Mouse (Mus musculus) adipocyte (in vitro differentiated cells): ENCODE results near the gene Gm20532.

ENCODE experiments used
- DNase-seq: peaks from one replicate; pipeline ENCODE4 v3.0.0-alpha.2; 2016; ENCODE audit warnings: low spot score

Gene Gm20532

DNA sequence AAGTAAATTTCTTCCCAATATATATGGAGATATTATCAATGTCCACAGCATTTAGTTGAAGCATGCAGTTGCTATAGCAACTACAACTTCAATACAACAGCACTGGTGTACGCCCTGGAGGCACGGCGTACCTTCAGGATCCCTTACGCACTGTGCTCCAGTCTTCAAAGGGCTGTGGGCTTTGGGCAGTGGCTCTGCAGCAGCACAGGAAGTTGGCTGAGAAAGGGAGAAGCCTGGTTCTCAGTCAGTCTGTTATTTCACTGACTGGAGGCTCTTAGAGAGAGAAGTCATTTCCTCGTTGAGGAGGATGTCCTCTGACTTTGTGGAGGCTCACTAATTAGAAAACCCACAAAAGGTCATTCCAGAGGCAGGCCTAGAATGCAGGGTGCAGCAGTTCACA is 36.5 kb downstream of the Gm20532 start:
- DNase-seq, result no peak

DNA sequence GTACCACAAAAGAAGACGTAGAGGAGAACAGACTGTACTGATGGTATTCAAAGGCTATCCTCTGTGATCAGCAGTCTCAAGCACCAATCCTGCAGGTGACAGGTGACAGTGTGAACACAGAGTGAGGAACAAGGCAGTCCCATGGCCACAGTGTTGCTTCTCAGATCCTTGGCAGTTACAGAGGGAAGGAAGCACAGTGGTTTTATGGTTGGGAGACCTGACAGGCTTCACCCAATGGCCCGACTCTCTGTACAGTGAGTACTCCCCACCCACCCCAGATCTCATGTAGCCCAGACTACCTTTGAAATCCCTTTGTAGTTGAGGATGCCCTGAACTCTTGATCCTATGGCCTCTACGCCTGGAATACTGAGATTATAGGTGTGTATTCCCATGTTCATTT is 39.0 kb downstream of the Gm20532 start:
- no peak for DNase-seq

DNA sequence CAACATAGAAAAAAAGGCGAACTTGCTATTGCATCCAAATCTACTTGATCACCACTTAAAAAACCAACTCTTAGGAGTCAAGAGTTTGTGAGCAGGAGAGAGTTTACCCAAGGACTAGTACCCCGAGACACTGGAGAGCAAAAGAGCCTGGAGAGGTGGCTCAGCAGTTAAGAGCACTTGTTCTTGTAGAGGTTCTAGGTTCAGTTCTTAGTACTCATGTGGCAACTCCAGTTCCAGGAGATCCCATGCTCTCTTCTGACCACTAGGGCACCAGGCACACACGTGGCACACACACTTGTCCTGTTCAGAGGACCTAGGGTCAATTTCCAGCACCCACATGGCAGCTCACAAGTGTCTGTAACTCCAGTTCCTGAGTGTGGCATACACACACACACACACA is 39.6 kb downstream of the Gm20532 start:
- no peak for DNase-seq

DNA sequence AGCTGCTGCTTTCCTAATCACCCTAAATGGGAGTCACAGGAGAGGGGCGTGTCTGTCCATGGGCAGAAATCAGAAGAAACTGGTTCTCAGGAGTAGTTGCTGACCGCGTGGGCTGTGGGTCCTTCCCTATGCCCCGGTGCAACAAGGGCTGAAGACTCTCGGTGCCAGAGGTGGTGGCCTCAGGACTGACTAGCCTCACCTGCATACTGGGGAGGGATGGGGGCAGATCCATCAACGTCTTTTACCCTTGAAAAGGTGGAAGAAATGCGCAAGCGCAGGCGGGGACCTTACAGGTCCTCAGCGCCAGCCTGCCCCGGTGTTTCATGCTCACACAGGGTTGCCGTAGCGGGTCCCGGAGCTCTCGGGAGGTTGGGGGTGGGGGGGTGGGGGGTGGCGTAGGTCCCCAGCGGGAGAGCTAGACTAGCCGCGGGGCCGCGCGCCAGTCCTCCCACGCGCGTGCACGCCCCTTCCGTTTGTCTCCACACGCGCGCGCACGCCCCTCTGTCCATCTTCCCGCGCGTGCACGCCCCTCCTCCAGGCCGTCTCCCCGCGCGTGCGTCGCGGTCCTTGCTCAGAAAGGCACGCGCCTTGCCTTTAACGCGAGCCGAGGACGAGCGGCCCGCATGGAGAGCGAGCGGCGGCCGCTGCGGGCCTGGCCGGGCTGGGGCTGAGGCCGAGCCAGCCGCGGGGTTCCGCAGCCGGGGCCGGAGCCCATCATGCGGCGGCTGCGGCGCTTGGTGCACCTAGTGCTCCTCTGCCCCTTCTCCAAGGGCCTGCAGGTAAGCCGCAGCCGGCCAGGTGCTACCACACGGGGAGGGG is 41.7 kb downstream of the Gm20532 start, which contains the start of gene Fam69b:
TSS of gene Fam69b (plus strand) at position 537 of the 819 bp plus-strand sequence.
- DNase-seq, result peak; percentile 49

DNA sequence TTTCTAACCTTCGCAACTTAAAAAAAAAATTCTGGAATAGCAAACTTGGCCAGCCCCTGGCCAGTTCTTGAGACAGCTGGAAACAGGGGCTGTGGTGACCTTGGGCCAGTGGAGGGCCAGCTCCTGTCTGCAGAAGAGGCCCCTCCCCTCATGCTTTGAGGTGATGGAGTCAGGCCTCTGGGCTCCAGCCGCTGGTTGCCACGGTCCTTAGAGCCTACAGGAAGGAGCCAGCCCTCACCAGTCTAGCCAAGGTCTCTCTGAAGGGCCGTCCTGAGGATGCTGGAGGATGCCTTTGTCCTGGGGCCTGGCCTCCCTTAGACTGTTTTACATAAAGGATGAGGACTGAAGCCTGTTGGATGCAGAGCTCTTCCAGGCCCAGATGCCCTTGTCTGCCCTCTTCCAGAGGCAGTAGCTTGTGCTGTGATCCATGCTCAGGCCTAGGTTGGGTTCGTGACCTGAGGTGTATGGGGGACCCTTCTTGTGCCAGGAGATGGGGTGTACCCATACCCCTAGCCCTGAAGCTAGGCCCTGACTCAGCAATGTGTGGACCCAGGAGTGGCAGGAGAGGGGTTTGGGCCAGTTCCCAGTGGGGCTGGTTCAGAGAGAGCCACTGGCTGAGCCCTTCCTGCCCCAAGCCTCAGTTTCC is 42.5 kb downstream of the Gm20532 start:
- no peak for DNase-seq

DNA sequence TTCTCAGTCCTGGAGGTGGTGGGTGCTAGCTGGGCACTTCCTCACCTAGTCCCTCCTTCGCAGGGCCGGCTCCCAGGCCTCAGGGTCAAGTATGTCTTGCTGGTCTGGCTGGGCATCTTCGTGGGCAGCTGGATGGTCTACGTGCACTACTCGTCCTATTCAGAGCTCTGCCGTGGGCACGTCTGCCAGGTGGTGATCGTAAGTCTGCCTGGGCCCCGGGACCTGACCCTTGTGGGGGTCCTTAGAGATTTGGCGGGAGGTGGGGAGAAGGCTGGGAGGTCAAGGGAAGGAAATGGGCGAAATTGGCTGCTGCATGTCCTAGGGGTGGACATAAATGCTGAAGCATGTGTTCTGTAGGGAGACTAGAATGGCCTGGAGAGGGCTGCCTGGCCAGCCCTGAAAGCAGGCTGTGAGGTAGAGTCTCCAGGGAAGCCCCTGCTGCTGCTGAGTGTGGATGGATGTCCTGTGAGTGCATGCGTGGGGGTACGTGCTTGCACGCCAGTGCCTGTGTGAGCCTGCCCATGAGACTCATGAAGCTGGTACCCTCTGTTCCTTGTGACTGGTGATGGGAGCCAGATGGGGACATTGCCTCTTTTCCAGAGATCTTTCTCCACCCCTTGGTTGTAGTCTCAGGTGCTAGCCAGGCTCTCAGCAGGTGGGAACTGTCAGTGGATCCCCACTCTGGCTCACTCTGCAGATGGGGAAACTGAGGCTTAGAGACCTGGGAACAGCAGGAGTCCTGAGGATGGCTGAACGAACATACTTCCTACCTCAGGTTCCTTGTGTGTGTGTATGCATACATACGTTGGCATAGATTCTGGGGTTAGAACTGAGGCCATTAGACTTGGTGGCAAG is 46.3 kb downstream of the Gm20532 start:
- no peak for DNase-seq

DNA sequence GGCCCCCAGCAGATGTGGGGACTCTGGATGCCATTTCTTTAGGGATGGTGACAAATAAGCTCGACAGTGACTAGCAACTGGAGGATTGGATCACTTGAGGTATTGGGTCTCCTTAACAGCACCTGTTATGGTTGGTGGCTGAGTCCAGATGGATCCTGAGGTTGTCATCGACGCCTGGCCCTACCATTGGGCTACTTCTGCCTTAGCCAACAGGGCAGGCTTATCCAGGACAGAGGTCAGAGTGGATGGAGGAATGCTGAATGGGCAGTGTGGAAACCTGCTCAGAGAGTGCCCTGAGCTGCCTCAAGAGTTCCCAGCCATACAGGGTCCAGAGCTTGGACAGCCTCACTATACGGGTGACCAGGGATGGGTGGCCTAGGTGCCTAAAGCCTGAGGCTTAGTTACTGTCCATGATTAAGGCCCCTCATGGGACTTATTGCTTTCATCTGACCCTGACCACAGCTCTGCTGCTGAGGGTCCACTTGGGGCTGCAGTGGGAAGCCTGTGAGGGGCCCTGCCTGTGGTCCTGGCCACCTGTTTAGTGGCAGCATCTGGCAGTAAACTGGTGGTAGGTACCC is 47.6 kb downstream of the Gm20532 start:
- no peak for DNase-seq

DNA sequence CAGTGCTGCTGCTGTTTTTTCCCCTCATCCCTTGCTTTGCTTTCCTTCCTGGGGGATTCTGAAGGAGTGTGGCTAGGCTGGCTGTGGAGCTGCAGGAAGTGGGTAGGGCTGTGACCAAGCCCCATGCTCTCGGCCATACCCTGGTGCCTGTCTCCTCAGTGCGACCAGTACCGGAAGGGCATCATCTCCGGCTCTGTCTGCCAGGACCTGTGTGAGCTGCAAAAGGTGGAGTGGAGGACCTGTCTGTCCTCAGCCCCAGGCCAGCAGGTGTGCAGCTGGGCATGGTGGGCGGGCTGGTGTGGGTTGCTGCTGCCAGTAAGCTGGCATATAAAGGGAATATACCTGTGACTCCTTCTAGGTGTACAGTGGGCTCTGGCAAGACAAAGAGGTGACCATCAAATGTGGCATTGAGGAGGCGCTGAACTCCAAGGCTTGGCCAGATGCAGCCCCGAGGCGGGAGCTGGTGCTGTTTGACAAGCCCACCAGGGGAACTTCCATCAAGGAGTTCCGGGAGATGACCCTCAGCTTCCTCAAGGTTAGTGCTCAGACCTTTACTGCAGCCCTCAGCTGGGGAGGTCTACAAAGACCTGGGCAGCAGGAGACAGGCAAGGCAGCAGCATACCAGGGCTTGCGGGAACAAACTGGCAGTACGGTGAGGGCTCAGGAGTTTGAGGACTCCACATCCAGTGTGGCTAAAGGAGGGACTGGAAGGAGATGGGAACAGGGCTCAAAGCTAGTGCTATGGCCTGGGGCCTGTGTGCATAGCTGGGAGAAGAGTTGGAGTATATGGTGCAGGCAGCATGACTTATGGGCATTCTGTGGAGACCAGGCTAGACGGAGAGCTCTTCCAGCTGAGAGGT is 48.4 kb downstream of the Gm20532 start:
- no peak for DNase-seq

DNA sequence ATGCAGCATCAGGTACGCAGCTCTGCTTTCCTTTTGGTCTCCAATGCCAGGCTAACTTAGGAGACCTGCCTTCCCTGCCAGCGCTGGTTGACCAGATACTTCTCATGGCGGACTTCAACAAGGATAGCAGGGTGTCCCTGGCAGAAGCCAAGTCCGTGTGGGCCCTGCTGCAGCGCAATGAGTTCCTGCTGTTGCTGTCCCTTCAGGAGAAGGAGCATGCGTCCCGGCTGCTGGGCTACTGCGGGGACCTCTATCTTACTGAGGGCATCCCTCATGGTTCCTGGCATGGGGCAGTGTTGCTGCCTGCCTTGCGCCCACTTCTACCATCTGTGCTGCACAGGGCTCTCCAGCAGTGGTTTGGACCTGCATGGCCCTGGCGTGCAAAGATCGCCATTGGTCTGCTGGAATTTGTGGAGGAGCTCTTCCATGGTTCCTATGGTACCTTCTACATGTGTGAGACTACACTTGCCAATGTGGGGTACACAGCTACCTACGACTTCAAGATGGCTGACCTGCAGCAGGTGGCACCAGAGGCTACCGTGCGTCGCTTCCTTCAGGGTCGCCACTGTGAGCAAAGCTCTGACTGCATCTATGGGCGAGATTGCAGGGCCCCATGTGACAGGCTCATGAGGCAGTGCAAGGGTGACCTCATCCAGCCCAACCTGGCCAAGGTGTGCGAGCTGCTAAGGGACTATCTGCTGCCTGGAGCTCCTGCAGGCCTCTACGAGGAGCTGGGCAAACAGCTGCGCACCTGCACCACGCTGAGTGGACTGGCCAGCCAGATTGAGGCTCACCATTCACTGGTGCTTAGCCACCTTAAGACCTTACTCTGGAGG is 49.3 kb downstream of the Gm20532 start:
- DNase-seq, result no peak

DNA sequence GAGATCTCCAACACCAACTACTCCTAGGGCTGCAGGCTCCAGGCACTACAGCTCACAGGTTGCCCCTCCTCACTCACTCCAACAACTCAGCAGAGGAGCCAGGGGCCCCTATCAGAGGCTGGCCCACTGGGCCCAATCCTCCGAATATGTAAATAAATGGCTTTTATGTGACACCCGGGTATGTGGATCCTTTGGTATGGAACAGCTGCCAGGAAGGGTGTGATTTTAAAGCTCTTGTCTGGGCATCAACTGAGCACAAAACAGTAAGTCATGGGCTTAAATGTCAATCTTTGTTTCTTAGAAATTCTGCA is 49.8 kb downstream of the Gm20532 start:
- DNase-seq, result no peak

DNA sequence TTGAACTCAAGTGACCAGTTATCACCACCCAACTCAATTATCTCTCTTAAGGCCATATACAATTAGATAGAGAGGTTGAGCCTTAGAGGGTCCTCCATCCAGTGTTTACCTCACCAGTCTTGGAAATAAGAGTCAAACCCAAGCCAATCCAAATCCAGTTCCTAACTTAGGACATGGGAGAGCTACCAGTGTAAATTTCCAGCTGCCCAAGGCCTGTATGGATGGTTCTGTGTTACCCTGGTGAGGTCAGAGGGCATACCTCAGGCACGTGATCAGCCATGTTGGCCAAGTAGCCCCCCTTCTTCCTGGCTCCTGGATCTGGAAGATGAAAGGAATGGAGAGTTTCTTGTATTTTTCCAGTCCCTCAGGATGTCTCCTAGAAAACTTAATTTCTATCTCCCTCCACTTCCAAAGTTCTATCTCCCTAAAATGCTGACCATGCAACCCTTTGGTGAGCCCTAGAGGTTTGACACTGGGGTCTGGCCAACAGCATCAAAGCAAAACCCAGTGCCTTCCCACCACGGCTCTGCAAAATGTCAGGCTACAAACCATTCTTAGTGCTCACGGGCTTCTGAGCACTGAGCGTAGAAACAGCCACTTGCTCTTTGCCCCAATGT is 51.0 kb downstream of the Gm20532 start:
- DNase-seq, result no peak

DNA sequence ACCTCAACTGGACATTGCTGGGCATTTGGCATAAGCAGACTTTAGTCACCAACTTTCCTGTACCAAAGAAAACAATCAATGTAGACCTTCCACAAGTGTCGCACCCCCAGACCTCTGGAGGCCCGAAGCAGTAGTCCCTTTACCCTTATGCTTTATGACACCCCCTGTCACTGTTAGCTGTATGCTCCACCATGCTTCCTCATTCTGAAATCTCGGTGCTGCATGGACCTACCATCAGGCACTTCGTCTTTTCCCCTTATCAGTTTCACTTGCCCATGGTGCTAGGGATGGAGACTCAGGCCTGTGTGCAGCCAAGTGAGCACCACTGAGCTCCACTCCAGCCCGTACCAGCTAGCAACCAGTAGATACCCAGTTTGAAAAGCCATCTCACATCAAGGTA is 51.6 kb downstream of the Gm20532 start:
- DNase-seq, result no peak

DNA sequence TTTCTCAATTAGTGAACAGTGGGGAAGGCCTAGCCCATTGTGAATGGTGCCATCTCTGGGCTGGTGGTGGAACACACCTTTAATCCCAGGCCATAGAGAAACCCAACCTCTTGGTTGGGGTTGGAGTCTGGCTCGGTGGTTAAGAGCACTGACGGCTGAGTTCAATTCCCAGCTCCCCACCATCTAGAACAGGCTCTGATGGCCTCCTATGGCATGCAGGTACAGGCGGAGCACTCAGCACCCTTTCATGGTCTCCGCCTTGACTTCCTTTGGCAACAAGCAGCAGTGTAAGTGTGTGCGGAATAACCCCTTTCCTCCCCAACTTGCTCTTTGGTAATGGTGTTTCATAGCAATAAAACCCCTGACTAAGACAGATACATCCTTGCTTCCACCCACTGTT is 52.1 kb downstream of the Gm20532 start:
- DNase-seq, result peak; percentile 37

DNA sequence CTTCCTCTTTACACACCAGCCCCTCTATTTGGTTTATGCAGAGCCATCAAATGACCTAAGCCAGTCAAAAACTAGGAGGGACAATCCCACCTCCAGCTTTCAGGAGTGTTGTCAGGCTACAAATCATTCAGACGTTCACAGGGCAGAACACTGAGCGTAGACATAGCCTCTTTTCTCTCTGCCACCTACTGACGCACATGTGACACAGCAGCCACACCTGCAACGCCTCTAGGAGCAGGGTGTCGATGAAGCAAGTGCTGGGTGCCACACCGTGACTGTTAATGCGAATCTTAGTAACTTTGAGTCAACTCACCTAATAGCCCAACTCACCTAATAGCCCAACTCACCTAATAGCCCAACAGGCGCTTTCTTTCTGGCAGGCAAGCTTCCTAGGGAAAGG is 52.6 kb downstream of the Gm20532 start:
- peak; percentile 68 for DNase-seq

DNA sequence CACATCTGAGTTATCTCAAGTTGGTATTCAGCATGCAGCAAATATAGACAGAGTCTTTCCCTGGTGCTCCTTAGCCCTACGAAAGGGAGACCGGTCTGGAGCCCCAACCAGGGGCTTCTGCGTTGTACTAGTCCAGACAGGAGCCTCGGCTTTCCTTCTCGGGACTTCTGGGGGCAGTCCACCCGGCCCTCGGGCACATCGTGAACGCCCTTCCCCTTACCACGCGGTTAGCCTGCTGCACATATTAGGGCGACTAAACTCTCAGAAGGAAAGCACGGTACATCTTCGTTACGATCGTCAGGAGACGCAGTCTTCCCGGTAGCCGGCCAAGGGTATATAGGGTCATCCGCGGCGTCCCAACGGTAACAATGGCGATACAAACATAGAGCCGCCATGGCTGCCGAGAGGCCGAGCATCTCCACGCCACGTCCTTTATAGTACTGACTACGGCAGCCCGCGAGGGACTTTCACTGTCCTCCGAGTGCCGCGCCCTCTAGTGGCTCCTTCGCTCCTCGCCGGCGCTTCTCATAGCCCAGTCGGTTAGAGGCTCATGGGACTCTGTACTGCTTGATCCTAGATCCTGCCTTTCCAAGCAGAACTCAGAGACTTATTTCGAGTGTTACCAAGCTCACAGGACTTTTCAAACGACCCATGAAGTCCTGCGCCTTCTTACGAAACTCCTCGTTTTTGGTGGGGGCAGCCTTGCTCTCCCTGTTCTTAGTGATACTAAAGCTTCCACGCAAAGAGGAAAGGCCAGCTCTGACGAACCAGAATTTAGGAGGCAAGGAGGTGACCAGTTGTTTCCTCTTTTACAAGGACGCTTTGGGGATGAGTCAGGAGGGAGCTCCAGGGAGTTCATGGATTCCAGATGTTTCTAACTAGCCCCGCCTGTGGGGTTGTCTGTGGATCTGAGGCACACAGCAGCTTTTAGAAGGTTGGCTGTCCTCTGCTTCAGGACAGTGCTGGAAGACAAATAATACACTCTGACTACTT is 53.7 kb downstream of the Gm20532 start:
- peak; percentile 96 for DNase-seq

DNA sequence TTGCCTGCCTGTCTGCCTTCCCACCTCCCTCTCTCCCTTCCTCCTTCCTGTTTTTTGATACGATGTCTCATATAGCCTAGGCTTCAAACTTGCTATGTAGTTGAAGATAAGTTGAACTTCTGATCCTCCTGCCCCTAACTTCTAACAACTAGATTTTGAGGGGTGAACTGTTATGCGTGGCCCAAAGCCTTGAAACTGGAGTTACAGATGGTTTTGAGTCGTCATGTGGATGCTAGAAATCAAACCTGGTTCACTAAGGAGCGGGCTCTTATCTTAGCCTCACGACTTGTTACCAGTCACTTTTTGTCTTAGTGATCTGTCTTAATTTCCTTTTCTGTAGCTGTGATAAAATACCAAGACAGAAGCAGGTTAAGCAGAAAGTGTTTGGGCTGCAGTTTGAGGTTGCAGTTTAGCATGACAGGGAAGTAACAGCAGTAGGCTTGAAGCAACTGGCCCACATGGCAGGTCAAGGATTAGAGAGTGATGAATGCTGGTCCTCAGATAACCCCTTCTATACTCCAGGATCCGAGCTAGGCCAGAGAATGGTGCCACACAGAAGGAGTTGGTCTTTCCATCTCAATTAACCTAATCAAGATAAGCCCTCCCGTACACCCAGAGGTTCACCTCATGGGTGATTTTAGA is 54.7 kb downstream of the Gm20532 start:
- no peak for DNase-seq

DNA sequence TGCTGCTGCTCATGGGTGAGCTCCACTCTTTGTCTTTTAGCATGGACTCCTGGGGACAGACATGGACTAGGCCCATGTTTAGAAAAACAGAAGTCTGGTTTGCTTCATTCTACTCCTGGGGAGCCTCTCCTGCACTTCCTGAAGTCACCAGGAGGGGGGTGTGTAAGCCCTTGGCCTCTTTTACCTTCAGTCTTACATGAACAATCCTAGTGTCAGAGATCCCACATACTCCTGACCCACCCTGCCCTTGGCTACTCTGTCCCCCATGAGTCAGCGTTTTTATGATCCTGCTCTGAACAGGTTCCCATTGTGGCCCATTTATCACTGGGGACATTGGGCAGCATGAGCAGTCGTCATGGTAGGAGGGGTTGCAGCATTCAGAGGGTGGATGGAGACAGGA is 57.5 kb downstream of the Gm20532 start:
- peak; percentile 66 for DNase-seq

DNA sequence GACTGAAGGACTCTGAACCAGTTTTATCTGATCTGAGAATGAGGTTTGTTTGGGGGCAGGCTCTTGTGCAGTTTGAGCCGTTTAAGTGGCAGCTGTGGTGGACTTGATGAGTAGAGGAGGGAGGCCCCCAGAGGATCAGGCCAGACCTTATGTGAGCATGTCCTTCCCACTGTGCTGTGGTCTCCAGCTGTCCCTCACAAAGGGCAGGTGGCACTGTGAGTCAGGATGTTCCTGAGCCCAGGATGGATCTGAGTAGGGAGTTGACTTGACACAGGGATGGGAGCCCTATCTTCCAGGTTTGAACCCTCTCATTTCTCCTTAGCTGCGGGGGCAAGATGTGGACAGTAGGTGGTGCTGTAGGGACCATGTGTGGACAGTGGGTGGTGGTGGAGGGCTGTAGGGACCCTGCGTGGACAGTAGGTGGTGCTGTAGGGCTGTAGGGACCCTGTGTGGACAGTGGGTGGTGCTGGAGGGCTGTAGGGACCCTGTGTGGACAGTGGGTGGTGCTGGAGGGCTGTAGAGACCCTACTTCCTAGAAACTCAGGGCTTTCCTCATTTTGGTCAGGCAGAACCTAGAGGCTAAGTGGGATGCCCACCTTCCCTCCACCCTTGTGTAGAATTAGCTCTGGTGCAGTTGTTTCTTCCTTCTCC is 60.3 kb downstream of the Gm20532 start:
- DNase-seq, result peak; percentile 87
